Mouse (Mus musculus): Measurements from ENCODE around the gene Nrp1. TPM values are rescaled to one million over a fixed set of nuclear protein-coding genes. Genes with fewer than 3 reads are reported as not detected.

Nrp1 gene
- total RNA-seq, 2 experiments from 2014 or later = 20.6 to 33.3 TPM

DNA sequence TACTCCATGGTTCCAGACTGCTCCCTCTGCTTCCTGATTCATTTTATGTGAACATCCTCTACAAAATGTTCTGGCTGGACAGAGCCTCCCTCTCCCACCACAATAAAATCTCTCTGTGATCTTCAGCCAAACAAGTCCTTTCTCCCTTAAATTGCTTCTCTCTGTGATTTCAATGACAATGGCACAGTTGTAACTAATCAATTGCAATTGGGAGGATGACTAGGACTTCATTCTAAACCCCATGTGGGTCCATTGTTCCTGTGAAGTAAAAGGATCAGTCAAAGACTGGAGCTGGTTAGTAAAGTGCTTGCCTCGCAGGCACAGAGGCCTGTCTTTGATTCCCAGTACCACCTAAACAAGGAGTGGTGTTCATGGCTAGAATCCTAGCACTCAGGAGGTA is 180.0 kb downstream of the Nrp1 start:
- no peak for DNase-seq
- intact Hi-C loops (cut with DNase I) = no loop called here

DNA sequence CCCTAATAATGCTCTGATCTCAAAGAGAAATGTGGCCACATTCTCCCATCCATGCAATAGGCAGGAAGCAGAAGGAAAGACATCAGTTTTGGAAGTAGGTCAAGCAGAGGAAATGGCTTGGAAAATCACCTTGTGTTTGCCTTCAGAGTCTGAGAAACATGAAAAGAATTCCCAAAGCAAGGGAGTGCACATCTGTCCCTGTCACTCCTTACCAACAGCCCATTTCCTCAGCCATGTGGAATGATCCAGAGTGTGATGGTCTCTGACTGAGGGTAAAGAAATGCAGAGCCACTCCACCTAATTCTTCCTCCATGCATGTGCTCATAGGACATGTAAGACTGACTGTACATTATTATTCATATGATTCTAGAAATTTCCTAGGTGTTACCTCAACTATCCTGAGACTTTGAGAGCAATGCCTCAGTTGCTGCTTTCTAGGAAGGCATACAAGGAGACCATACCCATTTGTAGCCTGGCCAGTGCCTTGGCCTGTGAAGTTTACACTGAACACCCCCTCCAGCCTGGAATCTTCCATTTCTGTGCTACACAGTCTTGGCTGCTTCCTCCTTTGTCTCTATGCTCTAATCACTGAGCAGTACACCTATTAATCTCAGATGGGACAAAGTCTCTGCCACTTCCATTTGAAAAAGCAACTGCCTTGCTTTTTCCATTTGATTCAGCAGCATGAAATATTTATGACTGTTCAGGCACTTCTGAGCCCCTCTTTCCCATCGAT is 183.1 kb downstream of the Nrp1 start:
- intact Hi-C loops (cut with DNase I) = no loop called here
- no peak for DNase-seq

DNA sequence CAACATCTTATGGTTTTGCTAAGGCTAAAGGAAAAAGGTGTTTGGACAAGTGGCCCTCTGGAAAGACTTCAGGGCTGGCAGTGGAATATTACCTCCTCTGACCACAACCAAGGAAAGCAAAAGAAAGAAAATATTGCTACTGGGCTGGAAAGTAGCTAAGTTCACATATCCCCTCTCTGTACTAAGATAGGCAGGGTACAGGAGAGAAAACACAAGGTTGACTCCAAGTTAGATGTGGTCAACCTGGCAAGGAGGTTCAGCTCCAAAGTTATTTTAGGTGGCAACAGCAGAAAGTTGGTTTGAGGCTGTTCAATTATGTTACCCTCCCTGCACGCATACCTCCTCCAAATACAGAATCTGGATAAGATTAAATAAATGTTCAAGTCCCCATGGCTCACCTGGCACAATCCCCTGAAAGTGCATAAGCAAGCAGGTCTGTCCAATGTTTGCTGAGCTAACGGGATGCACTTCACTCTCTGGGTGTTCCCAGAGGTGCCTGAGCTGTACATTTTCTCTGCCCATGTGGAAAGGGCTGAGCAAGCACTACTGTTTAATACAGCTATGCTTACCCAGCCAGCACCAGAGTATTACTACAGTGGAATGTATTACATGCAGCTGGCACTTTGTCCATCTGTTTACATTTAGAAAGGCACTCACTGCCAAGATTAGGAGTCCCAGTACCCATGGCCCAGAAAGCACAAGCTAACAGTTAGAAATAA is 185.9 kb downstream of the Nrp1 start:
- DNase-seq = no peak
- intact Hi-C loops (cut with DNase I) = no loop called here

DNA sequence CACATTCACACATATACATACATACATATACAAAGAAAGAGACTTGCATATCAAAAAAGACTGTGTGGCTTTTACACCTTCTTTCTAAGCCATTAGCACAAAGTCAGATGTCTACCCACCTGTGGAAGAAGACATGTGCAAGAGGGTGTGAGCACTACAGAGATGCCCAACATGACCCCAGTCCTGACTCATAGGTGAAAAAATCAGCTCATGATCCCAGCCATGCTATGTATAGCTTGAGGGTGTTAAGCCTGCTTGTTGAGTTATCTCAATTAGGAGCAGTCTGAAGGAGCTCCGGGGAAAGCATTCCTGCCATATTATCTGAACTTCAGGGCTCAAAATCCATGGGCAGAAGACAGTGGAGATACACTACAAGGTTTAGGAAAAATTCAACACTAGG is 187.9 kb downstream of the Nrp1 start:
- intact Hi-C loops (cut with DNase I) = no loop called here

DNA sequence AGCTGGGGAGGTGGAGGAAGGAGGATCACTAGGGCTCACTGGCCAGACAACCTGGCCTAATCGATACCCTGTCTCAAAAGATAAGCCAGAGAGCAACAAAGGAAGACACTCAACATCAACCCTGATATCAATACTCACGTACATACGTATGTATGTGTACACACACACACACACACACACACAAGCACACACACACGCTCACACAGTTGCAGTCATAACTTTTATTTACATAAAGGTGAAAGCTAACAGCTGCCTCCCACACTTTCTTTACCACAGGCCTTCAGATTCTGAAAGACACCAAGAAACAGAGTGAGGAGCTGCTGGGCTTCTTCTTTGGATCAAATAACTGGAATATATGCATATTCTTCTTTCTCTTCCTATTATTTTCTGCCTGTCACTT is 189.0 kb downstream of the Nrp1 start:
- intact Hi-C loops (cut with DNase I) = no loop called here
- no peak for DNase-seq

More for the DNA sequence above, 187.9 kb downstream of the Nrp1 start:
- no peak for DNase-seq

DNA sequence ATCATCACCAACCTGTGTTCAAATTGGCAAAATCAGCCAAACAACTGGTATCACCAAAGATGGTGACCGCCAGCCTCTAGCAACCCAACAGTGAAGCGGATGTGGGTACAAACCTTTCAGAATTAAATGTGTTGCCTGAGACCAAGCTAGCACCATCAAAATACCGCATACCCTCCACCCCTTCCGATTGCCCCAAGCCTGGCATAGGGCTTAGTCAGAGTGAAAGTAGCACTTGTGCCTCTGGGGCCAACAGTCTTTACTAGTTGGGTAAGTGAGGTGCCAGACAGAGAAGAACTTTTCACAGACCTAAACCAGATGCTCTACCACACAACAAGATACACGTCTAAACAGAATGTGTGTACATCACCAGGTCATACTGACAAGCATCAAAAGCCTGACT is 191.3 kb downstream of the Nrp1 start:
- intact Hi-C loops (cut with DNase I) = no loop called here
- no peak for DNase-seq

DNA sequence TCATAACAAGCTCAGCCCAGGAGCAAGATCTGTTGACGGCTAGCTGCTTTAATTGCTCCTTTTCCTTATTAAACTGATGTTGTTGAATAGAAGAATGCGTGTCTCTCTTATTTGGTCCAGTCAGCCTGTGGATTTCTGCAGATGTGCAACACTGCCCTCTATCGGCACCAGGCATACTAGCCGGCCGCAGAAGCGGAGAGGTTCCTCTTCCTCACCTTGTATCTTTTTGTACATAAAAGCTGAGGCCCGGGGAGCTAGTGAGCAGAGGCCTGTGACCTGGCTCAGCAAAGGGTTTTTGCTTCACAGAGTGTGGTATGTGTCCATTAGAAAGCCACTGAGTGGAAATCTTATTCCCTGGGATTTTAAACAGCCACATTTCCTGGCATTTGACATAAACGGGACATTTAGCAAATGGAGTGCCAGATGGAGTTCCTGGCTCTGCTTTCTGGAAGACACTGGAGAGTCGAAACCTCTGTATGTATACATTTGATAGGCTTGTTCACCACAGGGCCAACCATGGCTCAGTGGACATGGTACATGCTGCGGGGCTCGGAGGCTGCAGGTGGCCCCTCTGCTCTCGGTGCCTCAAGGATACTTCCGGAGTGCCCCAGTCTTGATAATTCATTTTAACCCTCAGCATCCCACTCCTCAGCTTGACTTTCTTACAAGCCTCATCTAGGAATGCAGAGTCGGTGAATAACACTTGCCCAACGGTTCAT is 193.2 kb downstream of the Nrp1 start:
- DNase-seq = peak; percentile 46 to 66
- intact Hi-C loops (cut with DNase I) = no loop called here

Small RNAs within 50 kb of the gene (microRNA-seq; reads per million reads assigned to microRNA genes)
- 0.74 to 1.4 reads per million in 2 experiments for gene Mir1903
